Mouse (Mus musculus) c-Kit-positive CD71-positive TER-119-positive erythroid progenitor cells, embryonic 14.5 days (primary cell): Measurements from ENCODE around the gene Lamb1.

ENCODE experiments used
- DNase-seq: peaks from one replicate; pipeline ENCODE4 v3.0.0-alpha.2; 2013; ENCODE audit warnings: low spot score

Gene Lamb1

DNA sequence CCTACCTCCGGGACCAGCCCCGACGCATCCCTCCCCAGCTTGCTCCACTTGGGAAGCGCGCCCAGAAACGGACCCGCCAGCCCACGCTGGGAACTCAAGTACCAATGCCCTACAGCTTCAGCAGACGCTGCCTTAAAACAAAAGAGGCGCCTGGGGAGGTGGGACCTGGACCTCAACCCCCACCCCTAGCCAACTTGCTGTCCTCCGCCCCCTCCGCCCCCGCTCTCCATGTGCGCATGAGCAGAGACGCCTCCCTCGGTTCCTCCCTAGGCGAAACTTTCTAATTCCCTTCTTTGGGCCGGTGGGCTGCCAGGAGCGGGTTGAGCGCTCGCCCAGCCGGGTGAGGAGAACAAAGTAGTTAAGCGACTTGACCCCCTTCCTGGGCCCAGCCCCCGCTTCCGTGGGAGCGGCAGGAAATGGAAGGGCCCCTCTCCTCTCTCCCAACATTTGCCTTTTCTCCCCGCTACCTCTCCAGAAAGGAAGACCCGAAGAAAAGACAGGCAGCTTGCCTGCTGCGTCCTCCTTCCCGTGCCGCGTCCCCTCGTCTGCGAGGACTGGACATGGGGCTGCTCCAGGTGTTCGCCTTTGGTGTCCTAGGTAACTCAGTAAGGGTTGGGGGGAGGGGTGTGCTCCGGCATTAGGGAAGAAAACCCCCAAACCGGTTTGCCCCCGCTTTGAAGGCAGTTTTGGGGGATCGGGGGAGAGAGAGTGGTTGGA is at the start of gene Lamb1:
TSS of gene Lamb1 (plus strand) at position 230 of the 717 bp plus-strand sequence.
- DNase-seq = no peak

DNA sequence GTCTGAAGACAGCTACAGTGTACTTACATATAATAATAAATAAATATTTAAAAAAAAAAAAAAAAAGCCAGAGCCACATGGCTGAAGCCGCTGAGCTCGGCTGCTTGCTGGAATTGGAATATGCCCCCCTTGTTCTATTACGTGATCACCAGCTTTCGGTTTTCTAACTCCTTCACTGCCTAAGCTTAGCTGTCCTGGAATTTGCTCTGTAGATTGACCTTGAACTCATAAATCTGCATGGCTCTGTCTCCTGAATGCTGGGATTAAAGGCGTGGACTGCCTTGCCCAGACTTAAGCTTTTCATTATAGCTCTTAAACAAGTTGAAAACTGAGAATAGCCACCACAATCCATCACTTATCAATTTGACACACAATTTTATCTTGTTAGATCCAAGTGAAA is 47.8 kb upstream of the Lamb1 start:
- no peak for DNase-seq

DNA sequence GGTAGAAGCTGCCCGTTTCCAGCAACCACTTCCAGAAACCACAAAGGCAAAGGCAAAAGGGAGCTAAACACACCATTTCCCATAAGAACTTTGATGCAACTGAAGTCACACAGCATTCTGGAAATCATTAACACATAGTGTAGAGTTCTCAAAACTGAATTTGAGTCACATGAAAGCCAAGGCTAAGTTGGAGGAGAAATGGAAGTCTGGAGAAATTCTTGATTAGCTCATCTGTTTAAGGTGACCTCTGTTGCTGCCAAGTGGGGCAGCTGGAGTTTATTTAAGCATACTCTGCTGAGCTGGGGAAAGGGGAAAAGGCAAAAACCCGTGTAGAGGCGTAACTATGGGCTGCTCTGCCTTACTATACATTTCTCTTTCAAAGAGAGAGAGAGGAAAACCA is 46.3 kb upstream of the Lamb1 start:
- DNase-seq = no peak

DNA sequence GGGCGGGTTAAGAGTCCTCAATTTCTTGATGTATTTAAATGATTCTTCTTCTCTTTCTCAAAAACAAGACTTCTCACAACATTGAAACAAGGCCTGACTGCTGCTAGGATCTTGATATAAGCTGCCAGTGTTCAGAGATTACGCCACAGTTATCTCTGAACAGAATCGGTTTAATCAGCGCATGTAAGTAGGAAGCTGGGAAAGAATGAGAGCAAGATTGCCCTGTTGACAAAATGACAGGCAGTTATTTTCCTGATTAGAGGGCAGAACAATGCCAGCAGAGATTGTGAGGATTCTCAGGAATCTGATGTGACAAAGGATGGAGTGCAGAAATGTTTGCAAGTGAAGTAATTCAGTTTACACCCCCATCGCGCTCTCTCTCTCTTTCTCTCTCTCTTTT is 43.5 kb upstream of the Lamb1 start:
- DNase-seq = no peak

DNA sequence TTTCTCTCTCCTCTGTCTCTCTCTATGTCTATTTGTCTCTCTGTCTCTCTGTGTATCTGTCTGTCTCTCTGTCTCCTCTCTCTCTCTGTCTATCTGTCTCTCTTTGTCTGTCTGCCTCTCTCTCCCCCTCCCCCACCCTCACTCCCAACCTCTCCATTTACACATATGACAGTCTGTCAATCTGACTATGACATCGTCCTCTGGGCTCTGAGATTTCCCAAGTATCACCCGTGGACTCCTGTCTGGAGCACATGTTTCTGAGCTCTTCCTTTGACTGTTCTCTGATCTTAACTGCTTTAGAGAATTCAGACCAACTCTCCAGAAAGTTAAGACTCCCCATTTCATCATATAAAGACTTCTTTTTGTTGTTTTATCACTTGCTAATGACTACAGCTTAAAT is 42.8 kb upstream of the Lamb1 start:
- DNase-seq = no peak

DNA sequence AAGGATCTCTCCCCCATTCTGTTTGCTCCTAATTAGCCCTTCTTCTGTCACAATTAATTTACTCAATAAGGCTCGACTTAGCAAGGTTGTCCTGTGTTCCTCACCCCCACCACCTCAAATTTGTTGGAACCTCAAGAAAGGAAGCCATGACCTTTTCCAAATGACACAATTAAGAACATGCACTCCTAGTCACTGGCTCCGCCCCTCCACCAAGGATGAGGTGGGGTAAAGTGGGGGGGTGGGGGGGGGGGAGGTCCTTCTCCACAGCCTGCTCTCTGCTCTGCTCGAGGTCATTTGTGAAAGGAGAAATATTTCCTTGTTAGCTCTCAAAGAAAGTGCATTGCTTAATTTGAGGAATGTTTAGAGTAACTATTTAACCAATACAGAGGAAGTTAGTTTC is 42.3 kb upstream of the Lamb1 start:
- no peak for DNase-seq

DNA sequence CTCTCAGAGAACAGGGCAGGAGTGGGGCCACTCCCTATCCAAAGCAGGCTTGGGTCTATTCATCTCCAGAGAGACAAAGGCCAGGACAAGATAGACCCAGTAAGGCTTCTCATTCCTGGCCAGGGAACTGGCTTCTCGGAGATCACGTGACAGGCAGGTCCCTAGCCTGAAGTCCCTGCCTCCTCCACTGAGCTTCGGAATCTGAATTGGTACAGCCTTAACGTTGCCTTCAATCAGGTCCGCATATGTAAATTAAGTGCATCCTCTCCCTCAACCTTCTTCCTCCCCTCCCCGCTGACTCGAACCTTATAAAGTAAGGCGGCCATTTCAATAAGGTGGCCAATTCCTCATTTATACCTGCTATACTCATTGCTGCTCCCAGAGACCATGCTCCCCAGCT is 39.6 kb upstream of the Lamb1 start:
- no peak for DNase-seq

DNA sequence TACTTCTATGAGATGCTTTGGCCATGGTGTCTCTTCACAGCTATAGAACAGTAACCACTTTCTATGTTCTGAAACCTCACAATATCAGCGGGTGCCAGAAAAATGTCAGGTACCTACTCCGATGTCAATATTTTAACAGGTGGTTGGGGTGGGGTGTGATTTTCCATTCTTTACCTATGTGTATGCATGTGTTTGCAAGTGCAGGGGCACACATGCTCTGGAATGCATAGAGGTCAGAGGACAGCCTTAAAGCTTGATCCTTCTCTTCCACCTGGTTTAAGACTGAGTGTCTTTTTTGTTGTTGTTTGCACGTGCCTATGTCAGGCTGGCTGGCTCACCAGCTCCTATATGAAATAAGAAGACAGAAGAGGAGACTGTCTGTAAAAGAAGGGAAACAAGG is 37.9 kb upstream of the Lamb1 start:
- DNase-seq = no peak

DNA sequence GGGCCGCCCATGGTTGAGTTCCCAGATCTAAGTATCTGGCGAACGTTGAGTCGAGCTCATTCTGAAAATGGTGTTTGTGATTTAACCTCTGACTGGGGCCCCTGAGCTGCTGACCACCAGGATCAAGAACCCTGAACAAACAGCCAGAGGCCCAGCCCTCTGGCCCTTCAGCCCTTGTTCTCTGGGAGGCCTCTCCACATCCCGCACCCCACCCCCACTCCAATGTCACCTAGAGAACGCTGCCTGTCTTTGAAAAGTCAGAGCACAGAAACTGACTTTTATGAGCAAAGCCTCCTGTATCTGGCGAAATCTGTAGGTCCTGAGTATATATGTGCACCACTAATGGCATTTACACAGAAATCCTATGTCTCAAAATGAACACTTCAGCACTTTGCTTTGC is 36.2 kb upstream of the Lamb1 start:
- DNase-seq = no peak

DNA sequence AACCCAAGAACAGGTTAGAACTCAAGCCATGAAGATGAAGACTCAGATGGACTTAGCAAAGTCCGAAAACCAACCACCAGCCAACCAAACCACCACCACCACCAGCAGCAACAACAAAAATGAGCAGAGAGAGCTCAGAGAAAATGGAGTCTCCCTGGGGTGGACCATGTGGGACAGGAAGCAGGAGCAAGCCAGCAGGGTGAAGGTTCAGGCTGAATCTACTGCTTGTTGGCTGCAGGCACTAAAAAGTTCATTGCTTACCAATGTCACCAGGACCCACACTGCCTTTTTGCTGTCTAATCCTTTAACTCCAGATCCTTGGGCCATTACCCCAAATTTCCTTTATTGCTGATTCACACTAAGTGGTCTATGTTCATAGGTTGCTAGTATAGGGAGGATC is 32.4 kb upstream of the Lamb1 start:
- no peak for DNase-seq

DNA sequence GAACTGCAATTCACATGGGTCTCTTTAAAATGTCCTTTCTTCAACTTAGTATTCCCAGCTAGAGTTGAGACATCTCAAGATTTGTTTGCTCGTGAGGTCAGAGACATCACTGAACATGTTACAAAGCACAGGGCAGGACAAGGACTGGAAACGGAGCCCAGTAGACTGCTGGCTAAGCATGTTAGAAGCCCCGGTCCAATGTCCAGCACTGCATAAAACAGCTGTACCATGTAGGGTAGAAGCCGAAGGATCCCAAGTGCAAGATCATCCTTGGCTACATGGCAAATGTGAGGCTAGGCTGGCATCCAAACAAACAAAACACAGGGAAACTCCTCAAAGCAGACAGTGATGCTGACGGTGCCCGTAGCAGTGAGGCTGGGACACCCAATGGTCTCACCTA is 30.0 kb upstream of the Lamb1 start:
- DNase-seq = no peak

DNA sequence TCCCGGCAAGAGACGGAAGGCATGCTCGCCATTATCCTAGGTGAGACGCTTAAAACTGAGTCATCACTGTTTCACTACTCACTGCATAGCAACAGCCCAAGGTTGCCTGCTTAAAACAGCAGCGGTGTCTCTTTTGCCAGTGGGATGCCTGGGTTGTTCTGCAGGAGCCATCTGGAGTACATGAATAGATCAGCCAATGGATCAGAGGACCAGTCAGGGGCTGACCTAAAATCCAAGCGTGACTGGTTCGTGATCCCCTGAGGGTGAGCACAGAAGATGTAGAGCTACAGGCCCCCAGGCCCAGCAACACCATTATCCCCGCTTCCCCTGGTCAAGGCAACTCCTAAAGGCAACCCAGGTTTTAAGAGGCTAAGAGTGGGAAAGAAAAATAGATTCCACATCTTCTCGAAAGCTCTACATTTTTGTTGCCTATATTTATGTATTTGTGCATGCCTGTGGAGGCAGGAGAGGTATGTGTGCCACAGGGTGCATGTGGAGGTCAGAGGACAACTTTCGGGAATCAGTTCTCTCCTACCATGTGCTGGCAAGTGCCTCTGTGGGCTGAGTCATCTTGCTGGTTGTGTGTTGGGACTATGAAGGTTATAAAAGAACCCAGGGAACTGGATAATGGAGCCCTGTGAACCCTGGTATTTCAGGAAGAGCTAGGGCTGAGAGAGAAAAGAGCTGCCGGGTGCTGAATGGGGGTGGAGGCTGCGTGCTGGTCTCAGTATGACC is 28.0 kb upstream of the Lamb1 start:
- no peak for DNase-seq

DNA sequence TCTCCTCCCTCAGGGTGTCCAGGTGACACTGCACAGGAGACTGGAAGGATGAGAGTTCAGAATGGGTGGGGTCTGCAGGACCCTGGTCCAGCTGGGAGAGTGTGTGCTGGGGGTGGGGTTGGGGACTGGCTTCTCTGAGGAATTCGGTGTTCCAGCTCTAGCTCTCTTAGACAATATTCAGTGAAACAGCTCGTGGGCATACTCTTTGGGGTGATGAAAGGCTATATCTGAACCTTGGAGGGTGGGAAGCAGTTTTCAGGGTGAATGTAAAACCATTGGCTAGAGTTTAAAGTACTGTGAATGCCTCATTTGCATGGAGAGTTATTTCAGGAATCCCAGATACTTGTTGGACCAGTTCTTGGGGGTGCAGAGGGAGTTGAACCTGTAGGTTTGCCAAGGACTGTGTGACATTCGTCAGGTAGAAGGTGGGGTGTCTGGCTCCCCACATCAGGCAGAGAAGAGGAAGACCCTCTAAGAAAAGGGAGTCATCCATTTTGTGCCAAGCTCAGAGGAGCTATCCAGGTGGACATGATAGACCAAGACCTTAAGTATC is 25.9 kb upstream of the Lamb1 start:
- no peak for DNase-seq

DNA sequence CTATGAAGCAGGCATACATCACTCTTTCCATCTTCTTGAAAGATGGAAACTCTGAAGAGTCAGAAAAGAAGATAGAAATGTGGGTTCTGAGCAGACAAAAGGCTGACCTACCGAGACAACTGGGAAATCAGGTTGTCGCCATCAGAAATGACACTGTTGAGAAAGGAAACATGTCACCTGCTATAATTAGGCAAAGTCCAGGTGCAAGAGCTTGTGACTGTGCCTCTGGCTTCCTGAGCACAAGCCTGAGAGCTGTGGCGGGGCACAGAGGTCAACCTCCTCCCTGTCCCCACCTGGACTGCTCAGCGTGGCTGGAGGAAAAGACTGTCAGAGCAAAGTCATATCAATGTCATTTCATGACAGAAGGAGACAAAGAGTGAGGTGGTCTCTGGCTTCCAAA is 25.2 kb upstream of the Lamb1 start:
- no peak for DNase-seq

DNA sequence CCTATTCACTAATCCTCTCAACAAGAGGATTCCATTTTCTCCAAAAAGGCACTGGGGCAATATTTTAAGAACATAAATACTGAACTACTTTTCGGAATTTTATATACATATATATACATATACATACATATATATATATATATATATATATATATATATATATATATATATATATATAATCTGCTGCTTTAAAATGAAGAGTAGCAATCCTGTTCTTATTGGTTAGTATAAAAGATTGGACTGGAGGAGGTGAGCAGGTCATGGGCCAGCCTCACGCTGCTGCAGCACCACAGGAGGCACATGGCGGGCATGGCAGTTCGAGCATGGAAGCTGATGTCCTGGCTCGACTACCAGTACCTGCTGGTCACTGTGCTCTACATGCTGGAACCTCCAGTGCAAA is 24.6 kb upstream of the Lamb1 start, which contains the start of gene Gm6993:
TSS of gene Gm6993 (plus strand) at position 301 of the 400 bp plus-strand sequence.
- no peak for DNase-seq

DNA sequence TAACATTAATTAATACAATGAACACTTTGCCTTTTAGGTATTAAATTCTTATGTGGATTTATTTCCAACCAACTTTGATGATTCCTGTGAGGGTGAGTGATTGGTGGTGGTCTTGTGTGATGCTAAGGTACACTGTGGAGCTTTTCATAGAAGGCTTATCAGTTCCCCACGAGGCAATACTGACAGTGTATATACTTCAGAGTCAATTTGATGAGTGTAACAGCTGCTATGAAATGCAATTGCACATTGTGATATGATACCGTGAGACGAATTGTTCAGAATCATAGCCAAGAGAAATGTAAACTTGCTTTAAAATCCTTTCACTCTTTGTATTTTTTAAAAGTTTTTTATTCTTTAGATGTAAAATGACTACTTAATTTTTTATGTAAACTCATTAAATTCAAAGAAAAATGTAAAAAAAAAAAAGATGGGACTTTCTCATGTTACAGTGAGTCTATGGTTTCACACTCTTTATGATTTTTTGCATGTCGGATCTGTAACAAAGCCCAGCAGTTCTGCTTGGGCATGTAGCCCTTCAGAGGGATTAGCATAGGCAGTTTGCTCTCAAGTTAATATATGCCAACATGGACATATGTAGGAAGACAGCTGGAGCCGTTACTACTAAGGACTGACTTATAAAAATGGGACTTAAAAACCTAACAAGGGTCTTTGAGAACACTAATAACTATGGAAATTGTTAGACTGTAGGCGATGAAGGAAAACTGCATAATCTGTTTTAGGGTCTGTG is 23.3 kb upstream of the Lamb1 start:
- DNase-seq = no peak

DNA sequence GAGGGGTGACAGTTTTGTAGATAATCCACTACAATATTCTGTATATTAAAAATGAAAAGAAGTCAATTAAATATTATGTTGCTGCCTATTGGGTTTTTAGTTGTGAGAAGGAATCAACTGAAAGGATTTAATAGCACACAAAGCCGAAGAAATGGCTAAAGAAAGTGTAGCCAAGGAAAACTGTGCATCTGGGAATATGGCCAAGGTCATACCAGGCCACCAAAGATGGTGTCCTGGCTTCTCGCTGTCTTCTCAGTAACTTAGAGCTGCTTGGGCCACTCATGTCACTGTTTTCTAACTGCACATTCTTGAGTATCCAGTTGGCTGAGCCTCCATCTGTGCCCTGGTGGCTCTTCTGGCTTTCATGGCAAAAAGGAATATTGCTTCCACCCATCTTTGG is 21.0 kb upstream of the Lamb1 start:
- no peak for DNase-seq

DNA sequence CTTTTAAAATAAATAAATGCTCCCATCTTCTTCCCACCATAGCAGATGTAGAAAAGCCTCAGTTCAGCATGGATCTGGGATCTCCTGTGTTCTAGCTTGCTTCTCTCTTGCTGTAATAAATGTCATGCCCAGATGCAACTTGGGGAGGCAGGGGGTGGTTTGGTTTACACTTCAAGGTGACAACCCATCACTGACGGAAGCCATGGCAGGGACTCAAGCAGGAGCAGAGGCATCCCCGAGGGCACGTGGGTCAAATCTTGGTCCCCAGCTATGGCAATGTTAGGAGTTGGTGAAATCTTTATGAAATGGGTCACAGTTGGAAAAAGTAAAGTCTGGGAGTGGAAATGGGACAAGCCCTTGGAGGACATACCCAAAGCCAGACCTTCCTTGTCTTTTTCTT is 20.3 kb upstream of the Lamb1 start:
- DNase-seq = no peak

DNA sequence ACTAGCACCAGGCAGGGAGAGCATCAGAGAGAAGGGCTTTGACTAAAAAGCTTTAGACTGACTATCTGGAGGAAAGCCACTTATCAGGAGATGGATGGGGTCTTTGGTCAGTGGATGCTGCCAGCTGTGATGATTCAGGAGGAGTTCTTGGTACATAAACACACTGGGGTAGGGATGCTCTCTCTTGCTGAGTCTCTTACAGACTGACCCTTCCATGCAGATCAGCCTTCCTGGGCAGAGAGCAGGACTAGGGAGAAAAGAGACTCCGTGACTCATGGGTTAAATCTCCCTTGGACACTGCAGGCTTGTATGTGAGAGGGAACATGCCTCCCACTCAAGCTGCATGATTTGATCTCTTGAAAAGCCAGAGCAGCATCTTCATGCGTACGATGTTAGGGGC is 18.9 kb upstream of the Lamb1 start:
- DNase-seq = no peak

DNA sequence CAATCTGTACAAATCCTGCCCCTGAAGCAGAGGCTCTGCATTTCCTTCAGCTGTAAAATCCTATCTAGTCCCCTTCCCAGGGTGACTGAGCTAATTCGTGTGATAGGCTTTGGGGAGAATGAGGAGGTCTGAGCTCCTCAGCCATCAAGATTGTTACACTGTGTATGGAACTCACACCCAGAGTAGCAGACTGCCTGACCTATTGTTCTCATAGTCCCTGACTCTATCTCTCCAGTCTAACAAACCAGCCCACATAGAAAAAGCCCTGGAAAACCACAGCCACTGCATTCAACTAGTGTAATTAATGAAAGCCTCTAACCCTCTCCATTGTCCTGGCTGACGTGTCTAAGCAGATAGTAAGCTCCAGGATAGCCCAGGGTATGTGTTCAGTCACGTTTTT is 18.4 kb upstream of the Lamb1 start:
- DNase-seq = no peak

DNA sequence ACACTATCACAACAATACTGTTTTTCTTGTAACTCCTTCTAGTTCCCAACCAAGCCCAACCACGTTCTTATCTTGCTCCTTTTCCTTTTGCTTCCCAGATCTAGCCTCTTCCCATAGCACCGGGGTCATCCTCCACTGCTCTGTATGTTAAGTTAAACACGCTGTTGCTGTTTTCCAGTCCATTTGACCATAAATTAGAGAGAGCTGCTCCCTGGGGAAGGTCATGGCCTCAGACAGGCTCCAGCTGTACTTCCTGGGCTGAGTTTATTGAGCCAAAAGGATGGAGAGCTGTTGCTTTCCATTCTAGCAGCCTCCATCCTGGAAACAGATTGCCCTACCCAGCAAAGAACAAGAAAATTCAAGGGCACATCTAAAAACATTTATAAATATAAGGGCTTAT is 16.9 kb upstream of the Lamb1 start:
- no peak for DNase-seq

DNA sequence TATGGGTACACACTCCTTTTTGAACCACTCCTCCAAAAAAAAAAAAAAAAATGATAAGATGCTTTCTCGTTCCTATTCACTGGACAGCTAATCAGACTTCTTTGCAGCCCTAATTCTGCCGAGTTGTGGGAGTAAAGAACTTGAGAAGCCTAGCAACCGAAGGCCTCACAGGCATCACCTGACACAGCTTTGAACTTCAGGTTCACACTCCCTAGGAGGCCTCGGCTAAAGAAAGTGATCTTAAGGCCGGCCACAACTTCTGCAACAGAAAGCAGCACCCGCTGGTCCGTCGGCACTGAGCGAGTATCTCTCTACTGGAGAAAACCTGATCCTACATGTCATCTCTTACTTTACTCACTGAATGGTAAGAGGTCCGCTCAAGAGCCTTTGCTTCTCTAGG is 16.4 kb upstream of the Lamb1 start:
- DNase-seq = no peak

DNA sequence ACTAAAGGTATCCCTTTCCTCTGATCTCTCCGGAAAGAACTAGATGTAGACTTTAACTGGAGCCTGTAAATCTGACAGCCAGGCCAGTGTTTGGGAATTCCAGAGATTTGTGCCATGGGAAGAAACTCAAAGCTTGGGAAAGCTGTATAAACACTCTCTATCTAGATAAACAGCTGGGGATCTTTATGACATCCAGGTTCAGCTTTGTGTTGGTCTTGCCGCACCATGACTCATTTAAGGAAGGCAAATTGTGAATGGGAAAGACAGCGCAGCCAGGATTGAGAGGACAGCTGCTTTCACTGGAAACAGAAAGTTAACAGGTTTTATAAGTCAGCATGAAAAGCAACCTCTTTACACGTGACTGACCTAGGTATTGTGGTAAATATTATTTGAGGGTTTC is 12.8 kb upstream of the Lamb1 start:
- no peak for DNase-seq
